Mouse (Mus musculus) neural tube, embryonic 14.5 days (tissue): ENCODE data around the gene Ccdc184. TPM values are rescaled to one million over a fixed set of nuclear protein-coding genes. Genes with fewer than 3 reads are reported as not detected.

ENCODE experiments used
- ATAC-seq: fragments of 200-750 bp; cut with Nextera tagmentation; 2 replicates; pipeline ENCODE4 v1.8.0; 2017; ENCODE audit warnings: low read depth, mild to moderate bottlenecking, moderate TSS enrichment, moderate library complexity
- H3K27ac ChIP-seq: fragments of 300-500 bp; sonication (generic); 2 replicates; pipeline ENCODE4 v1.5.1; 2014; ENCODE audit warnings: low read depth, mild to moderate bottlenecking, control low read depth, low read length, moderate library complexity, mixed read lengths
- H3K27me3 ChIP-seq: fragments of 300-500 bp; sonication (generic); 2 replicates; pipeline ENCODE4 v1.6.1; 2014; ENCODE audit warnings: low read length; ENCODE audit not compliant: control insufficient read depth, insufficient read depth
- H3K36me3 ChIP-seq: fragments of 300-500 bp; sonication (generic); 2 replicates; pipeline ENCODE4 v1.6.1; 2014; ENCODE audit warnings: low read length, mixed read lengths; ENCODE audit not compliant: control insufficient read depth, insufficient read depth
- H3K4me1 ChIP-seq: fragments of 300-500 bp; sonication (generic); 2 replicates; pipeline ENCODE4 v1.6.1; 2014; ENCODE audit warnings: low read length; ENCODE audit not compliant: control insufficient read depth, insufficient read depth
- H3K4me2 ChIP-seq: fragments of 300-500 bp; sonication (generic); 2 replicates; pipeline ENCODE4 v1.6.1; 2014; ENCODE audit warnings: mild to moderate bottlenecking, low read depth, low read length, control low read depth
- H3K4me3 ChIP-seq: fragments of 300-500 bp; sonication (generic); 2 replicates; pipeline ENCODE4 v1.5.1; 2014; ENCODE audit warnings: low read depth, low read length, control low read depth, mixed read lengths
- H3K9ac ChIP-seq: fragments of 300-500 bp; sonication (generic); replicated peaks from 2 replicates; pipeline ENCODE4 v1.6.1; 2014; ENCODE audit warnings: low read depth, mild to moderate bottlenecking, control low read depth, low read length, mixed read lengths
- H3K9me3 ChIP-seq: fragments of 300-500 bp; sonication (generic); 2 replicates; pipeline ENCODE4 v1.6.1; 2016; ENCODE audit warnings: low read length; ENCODE audit not compliant: control insufficient read depth
- WGBS: fragments of 180-500 bp; shearing (Covaris S2); extraction: QIAGEN DNeasy Blood & Tissue Kit; methylation state at CpG from one replicate; pipeline ENCODE4 v1.1.7; 2014; 5-methylcytosine and 5-hydroxymethylcytosine counted together
- polyA plus RNA-seq: library from polyadenylated mRNA; unstranded; fragments of >200 nt; fragmentation: Nextera tagmentation; extraction: Ambion mirVana; gene quantifications from 2 replicates; pipeline ENCODE4 v1.2.1, GENCODE M21; 2014

Ccdc184 gene
- polyA plus RNA-seq, 1 experiment from 2014 or later, result 117 TPM

- H3K4me1 ChIP-seq, result peaks cover 5% of the 10 kb centered on the region; the same call in 1 of the 2 replicates
- no peaks in the 10 kb centered on the region for H3K9me3 ChIP-seq
- peak overlapping the region; percentile 49; the same call in 1 of the 2 replicates for H3K9ac ChIP-seq
- H3K27me3 ChIP-seq, result no peaks in the 10 kb centered on the region
- peak overlapping the region; percentile 74 for H3K4me2 ChIP-seq
- no peak for ATAC-seq
- WGBS, result 4% methylated on average over 26 of the region's 26 CpGs
- H3K36me3 ChIP-seq, result no peaks in the 10 kb centered on the region
- H3K4me3 ChIP-seq, result peak overlapping the region; percentile 48
- H3K27ac ChIP-seq, result peak overlapping the region; percentile 69
Measured at GRCm38 (mm10) chr15:98180567-98181131, 13.7 kb downstream of the Ccdc184 start.

DNA sequence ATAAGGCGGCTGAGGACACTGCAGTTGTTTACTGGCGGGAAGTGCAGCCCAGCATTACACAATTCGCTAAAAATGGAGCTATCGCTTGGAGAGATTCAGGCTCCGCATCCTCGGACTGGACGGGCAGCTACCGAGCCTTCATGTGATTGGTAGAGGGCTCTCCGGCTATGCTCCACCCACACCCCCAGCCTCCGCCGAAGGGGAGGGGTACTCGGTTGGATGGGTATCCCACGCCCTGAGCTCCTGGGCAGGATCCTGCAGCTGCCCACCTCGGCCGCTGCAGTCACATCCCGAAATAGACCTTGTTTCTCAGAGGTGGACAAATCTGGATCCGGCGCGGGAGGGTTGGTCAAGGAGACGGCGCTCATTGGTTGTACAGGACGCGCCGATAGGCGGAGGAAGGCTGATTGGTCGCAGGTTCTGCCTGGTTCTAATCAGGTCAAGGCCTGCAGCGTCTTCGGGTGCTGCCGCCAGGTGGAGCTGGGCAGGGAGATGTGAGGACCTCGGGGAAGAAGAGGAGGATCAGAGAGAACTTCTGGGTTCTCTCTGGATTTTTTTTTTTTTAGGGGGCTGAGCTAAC is 14.3 kb downstream of the Ccdc184 start:
- no peaks in the 10 kb centered on the region for H3K36me3 ChIP-seq
- H3K4me2 ChIP-seq, result peak overlapping the region; percentile 74
- H3K27ac ChIP-seq, result peak overlapping the region; percentile 69
- H3K27me3 ChIP-seq, result no peaks in the 10 kb centered on the region
- H3K4me1 ChIP-seq, result peaks cover 5% of the 10 kb centered on the region; the same call in 1 of the 2 replicates
- under 1% methylated on average over 30 of the region's 30 CpGs for WGBS
- peak overlapping the region; percentile 48 for H3K4me3 ChIP-seq
- peak; percentile 98 for ATAC-seq
- H3K9me3 ChIP-seq, result no peaks in the 10 kb centered on the region
- H3K9ac ChIP-seq, result peak overlapping the region; percentile 49; the same call in 1 of the 2 replicates

DNA sequence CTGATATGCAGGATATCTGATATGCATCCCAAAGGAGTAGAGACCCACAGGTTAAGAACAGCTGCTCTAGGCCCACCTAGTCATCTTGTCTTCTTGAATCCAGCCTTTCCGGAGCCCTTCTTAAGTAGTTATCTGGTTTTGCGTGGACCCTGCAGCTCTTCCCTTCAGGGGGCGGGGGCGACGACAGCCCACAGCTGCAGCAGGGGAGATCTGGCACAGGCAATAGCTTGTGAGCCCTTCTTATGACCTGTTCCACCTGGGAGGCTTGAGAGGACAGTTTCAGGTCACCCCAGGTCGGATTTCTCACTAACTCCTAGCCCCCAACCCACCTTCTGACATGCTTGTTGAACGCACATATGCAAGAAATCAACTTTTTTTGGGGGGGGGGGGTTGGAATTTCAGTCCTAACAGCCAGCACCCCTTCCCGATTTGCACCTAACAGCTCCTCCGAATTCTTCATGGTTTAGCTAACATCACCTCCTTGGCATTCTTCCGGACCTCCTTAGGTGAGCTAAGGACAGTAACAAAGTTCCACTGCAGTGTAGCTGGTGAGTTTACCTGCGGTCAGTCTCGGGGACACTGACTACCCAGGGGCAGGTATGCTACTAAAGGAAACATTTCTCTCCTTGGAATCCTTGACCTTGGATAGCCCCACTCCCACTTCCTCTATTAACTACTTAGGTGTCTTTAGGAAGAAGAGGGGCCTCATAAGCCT is 15.1 kb downstream of the Ccdc184 start:
- 77% methylated on average over 12 of the region's 12 CpGs for WGBS
- no peak for ATAC-seq
- H3K4me2 ChIP-seq, result no peak overlapping the region
- no peak overlapping the region for H3K9ac ChIP-seq
- peaks cover 5% of the 10 kb centered on the region; the same call in 1 of the 2 replicates for H3K4me1 ChIP-seq
- H3K4me3 ChIP-seq, result no peak overlapping the region
- H3K9me3 ChIP-seq, result no peaks in the 10 kb centered on the region
- H3K27ac ChIP-seq, result no peak overlapping the region
- H3K36me3 ChIP-seq, result no peaks in the 10 kb centered on the region
- no peaks in the 10 kb centered on the region for H3K27me3 ChIP-seq

DNA sequence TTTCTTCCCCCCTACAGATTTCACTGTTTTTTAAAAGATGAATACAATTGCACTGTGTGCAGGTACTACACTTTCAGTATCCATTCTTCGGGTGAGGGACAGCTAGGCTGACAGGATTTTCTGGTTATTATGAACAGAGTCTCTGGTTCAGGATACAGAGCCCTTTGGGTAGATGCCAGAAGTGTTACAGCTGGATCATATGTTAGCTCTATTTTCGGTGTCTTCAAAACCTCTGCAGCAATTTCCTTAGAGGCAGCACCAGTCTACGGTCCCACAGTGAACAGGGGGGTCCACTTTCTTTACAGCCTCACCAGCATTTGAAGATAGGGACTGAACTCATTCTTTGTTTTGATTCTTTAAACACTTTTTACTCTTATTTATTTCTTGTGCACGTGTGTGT is 17.5 kb downstream of the Ccdc184 start:
- no peaks in the 10 kb centered on the region for H3K9me3 ChIP-seq
- WGBS, result 79% methylated on average over 4 of the region's 4 CpGs
- no peak for ATAC-seq
- no peak overlapping the region for H3K4me2 ChIP-seq
- peaks cover 5% of the 10 kb centered on the region; the same call in 1 of the 2 replicates for H3K4me1 ChIP-seq
- no peak overlapping the region for H3K27ac ChIP-seq
- H3K9ac ChIP-seq, result no peak overlapping the region
- no peaks in the 10 kb centered on the region for H3K27me3 ChIP-seq
- H3K36me3 ChIP-seq, result no peaks in the 10 kb centered on the region
- no peak overlapping the region for H3K4me3 ChIP-seq

DNA sequence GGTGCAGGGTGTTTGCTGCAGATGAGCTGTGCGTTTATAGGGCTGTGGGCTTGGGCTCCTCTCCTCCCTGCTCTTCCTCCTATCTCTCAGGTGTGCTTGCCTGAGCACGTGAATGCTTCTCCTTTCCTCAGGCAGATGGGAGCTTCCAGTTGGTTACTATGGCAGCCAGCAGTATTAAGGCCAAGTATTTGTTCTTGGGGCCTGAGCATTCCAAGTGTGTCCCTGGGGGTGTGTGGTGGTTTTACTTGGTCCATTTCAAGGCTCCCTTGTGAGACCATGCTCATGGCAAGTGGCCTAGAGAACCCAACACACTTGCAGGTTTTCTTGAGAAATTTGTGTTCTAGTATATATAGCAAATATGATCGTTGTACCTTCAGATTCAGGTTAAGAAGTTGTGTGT is 28.5 kb downstream of the Ccdc184 start, which contains the start of gene Olfr288:
Gene Olfr288 (minus strand): TSS at position 101 of the 400 bp plus-strand sequence.
- WGBS, result 77% methylated on average over 3 of the region's 3 CpGs
- no peak for ATAC-seq

GRCm38 (mm10) chr15:98209676-98210075 is 42.7 kb downstream of the Ccdc184 start:
- no peaks in the 10 kb centered on the region for H3K4me1 ChIP-seq
- WGBS, result 82% methylated on average over 7 of the region's 7 CpGs
- no peaks in the 10 kb centered on the region for H3K9me3 ChIP-seq
- H3K4me3 ChIP-seq, result no peak overlapping the region
- no peak overlapping the region for H3K9ac ChIP-seq
- no peak overlapping the region for H3K4me2 ChIP-seq
- ATAC-seq, result no peak
- no peak overlapping the region for H3K27ac ChIP-seq
- H3K27me3 ChIP-seq, result no peaks in the 10 kb centered on the region
- H3K36me3 ChIP-seq, result no peaks in the 10 kb centered on the region

More for the DNA sequence above, 28.5 kb downstream of the Ccdc184 start, which contains the start of gene Olfr288:
- no peak within 1 kb of the TSS for H3K4me2 ChIP-seq
- no peak within 1 kb of the TSS for H3K27ac ChIP-seq
- no peaks in the 10 kb centered on the region for H3K36me3 ChIP-seq
- no peaks in the 10 kb centered on the region for H3K4me1 ChIP-seq
- no peaks in the 10 kb centered on the region for H3K9me3 ChIP-seq
- H3K27me3 ChIP-seq, result no peaks in the 10 kb centered on the region
- H3K9ac ChIP-seq, result no peak within 1 kb of the TSS
- no peak within 1 kb of the TSS for H3K4me3 ChIP-seq

DNA sequence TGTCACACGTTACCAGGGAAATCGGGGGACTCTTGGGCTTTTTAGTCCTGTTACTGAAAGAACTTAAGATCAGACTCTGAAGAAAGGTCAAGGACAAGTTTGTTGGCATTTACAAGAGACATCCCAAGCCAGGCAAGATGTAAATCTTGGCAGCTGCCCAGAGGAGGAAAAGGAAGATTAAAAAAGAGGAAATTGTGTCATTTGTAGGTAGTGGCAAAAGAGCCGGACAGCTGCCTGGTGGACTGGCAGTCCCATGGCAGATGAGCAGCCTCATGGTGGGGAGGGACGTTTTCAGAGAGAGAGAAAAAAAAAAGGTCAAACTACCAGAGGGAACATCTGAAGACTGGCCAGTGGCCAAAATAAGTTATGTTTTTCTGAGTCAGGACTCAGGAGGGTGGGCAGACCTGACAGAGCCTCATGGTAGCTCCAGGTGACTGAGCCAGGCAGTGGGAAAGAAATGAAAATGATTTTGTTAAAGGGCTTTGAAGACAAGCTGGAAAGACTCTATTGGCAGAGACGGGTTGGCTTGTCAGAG is 46.4 kb downstream of the Ccdc184 start:
- no peak overlapping the region for H3K9ac ChIP-seq
- 76% methylated on average over 5 of the region's 5 CpGs for WGBS
- no peaks in the 10 kb centered on the region for H3K4me1 ChIP-seq
- H3K9me3 ChIP-seq, result no peaks in the 10 kb centered on the region
- H3K4me2 ChIP-seq, result no peak overlapping the region
- H3K27ac ChIP-seq, result no peak overlapping the region
- no peak overlapping the region for H3K4me3 ChIP-seq
- ATAC-seq, result no peak
- no peaks in the 10 kb centered on the region for H3K36me3 ChIP-seq
- H3K27me3 ChIP-seq, result no peaks in the 10 kb centered on the region

- 81% methylated on average over 5 of the region's 5 CpGs for WGBS
Measured at GRCm38 (mm10) chr15:98214130-98214529, 47.2 kb downstream of the Ccdc184 start.

More at GRCm38 (mm10) chr15:98214130-98214529, 47.2 kb downstream of the Ccdc184 start:
- no peak for ATAC-seq
- H3K4me2 ChIP-seq, result no peak overlapping the region
- no peaks in the 10 kb centered on the region for H3K9me3 ChIP-seq
- H3K9ac ChIP-seq, result no peak overlapping the region
- H3K36me3 ChIP-seq, result no peaks in the 10 kb centered on the region
- H3K4me3 ChIP-seq, result no peak overlapping the region
- H3K27ac ChIP-seq, result no peak overlapping the region
- H3K4me1 ChIP-seq, result no peaks in the 10 kb centered on the region
- no peaks in the 10 kb centered on the region for H3K27me3 ChIP-seq
